Mouse (Mus musculus) cerebellum, adult 18-20 months (tissue): ENCODE results near the gene Fam169b.
A peak's percentile ranks its signal among the peaks of the same experiment; 100 is the strongest.

Source experiments
- DNase-seq, 2 experiments: peaks; one replicate each; pipeline ENCODE4 v3.0.0; 2021

Fam169b gene

GRCm38 (mm10) chr7:68326190-68326722 is 52.6 kb downstream of the Fam169b start:
- no peak for DNase-seq

GRCm38 (mm10) chr7:68329000-68329399 is 55.4 kb downstream of the Fam169b start:
- no peak for DNase-seq

GRCm38 (mm10) chr7:68332799-68333198 is 59.2 kb downstream of the Fam169b start:
- DNase-seq, result no peak

GRCm38 (mm10) chr7:68337080-68337781 is 63.6 kb downstream of the Fam169b start:
- DNase-seq, result no peak

GRCm38 (mm10) chr7:68338680-68339079 is 65.0 kb downstream of the Fam169b start:
- DNase-seq, result no peak

- no peak for DNase-seq
Observed at GRCm38 (mm10) chr7:68344561-68344960, 70.9 kb downstream of the Fam169b start.

- DNase-seq, result no peak
Observed at GRCm38 (mm10) chr7:68345963-68346362, 72.3 kb downstream of the Fam169b start.

- no peak for DNase-seq
Observed at GRCm38 (mm10) chr7:68355325-68356076, 81.9 kb downstream of the Fam169b start.

GRCm38 (mm10) chr7:68357407-68357806 is 83.8 kb downstream of the Fam169b start:
- DNase-seq, result peak; percentile 53 to 70

GRCm38 (mm10) chr7:68362609-68363008 is 89.0 kb downstream of the Fam169b start:
- DNase-seq, result no peak

GRCm38 (mm10) chr7:68365711-68366110 is 92.1 kb downstream of the Fam169b start:
- DNase-seq, result peak; percentile 20 to 21

GRCm38 (mm10) chr7:68368948-68369347 is 95.3 kb downstream of the Fam169b start:
- no peak for DNase-seq

- DNase-seq, result peak; percentile 63 to 80
Observed at GRCm38 (mm10) chr7:68369694-68370093, 96.1 kb downstream of the Fam169b start.

- DNase-seq, result peak; percentile 58 to 78
Observed at GRCm38 (mm10) chr7:68374109-68374857, 100.6 kb downstream of the Fam169b start.

GRCm38 (mm10) chr7:68382187-68382586 is 108.5 kb downstream of the Fam169b start:
- no peak for DNase-seq

GRCm38 (mm10) chr7:68386767-68387166 is 113.1 kb downstream of the Fam169b start:
- DNase-seq, result no peak

GRCm38 (mm10) chr7:68395707-68396333 is 122.2 kb downstream of the Fam169b start:
- no peak for DNase-seq

GRCm38 (mm10) chr7:68400516-68400915 is 126.9 kb downstream of the Fam169b start:
- no peak for DNase-seq

- peak; percentile 63 to 70 for DNase-seq
Observed at GRCm38 (mm10) chr7:68408611-68409010, 135.0 kb downstream of the Fam169b start.
